Mouse (Mus musculus): Measurements from ENCODE around the gene Tiam1.

Tiam1 gene

DNA sequence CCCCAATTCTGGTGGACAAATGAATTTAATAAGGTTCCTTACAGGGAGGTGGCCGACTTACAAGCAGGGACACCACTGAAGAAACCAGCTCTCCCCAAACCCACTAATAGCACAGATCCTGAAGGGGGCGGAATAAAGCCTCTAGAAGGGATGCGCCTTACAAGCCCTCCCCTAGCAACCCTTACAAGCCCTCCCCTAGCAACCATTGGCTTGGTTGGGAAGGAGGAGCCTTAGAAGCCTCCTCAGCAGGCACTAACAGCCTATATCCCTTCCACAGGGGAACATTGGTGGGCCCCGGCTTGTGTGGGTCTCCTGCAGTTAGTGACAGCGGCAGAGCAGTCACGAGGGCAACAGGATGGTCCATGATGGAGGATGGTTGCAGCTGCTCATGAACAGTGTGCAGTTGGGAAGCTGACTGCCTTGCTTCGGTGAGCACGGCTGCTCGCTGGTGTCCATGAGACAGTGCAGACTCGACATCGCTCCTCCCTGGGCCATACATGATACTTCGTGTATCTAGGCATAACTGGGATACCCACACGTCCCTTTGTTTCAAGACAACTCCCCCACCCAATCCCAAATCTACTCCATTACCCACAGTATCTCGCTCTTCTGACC is 90.6 kb downstream of the Tiam1 start:
- DNase-seq (ENCODE audit: low spot score in 2 of 2): no peak

DNA sequence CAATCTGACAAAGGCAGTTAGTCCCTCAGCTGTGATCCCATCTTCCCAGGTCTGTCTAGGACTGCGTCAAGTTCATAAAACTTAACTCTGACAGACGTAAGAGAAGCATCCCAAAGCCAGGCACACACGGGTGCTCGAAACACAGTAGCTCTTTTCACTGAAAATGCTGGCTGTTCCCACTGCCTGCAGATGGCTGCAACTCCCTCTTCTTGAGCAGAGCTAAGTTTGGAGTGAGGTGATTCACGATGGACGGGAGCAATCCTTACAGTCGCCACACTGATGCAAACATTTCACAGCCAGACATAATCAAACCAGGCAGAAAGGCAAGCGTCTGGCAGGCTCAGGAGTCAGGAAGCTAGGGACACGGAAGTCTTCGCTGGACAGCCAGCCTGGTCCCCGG is 91.2 kb downstream of the Tiam1 start:
- no peak for DNase-seq (ENCODE audit: low spot score in 2 of 2)

DNA sequence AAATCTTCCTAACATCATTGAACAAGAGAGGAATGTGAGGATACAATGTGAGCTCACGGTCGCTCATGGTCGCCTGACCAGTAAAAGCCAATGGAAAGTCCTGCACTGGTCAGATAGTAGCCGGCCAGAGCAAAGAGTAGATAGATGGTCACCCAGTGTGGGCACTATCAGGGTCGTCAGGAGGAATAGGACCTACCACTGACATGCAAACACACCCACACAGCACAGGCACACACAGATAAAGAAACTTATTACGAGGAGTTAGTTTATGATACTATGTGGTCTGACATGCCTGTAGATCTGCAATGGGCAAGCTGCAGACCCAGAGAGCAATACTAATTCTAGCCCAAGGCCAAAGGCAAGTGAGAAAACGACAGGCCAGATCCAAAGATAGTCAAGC is 92.5 kb downstream of the Tiam1 start:
- no peak for DNase-seq (ENCODE audit: low spot score in 2 of 2)

DNA sequence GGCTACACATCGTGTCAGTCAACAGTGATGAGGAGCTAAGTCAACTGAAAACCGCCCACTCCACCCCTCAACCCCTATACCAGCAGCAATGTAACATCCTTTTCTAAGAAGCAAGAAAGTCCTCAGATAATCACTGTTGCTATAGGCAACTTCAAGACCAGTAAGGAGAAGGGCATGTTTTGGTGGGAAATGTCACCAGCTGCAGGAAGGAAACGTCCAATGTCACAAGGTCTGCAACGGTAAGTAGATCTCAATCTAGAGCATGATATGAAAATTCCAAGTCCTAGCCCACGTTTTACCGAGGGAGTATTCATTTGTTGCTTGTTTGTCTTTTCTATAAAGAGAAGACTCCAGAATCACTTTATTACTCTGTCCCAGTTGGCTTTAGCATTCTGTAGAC is 95.7 kb downstream of the Tiam1 start:
- no peak for DNase-seq (ENCODE audit: low spot score in 2 of 2)

DNA sequence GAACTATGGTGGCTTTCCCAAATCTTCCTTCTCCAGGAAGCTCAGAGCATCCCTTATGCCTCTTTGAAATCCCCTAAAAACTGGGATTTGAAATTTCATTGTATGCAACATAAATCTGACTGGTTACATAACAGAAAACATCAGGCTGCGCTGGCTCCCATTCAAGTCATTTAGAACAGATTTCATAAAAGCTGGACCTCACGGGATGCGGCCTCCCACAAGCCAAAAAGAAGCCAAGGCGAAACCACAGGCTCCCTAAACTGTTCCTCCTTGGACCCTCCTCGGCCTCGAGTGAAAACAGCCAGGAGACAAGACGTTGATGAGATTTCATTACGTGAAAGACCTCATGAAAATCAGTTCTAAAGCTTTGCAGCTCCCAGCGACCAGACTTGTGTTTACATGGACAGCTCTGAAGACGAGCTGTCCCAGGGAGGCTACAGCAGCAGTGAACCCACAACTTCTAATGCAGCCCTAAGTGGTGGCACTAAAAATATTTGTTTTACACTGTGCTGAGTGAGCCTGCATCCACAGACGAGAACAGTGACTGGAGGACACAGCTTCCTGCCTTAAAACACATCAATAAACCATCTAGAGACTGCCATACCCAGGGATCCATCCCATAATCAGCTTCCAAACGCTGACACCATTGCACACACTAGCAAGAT is 96.9 kb downstream of the Tiam1 start:
- DNase-seq (ENCODE audit: low spot score in 2 of 2): no peak

DNA sequence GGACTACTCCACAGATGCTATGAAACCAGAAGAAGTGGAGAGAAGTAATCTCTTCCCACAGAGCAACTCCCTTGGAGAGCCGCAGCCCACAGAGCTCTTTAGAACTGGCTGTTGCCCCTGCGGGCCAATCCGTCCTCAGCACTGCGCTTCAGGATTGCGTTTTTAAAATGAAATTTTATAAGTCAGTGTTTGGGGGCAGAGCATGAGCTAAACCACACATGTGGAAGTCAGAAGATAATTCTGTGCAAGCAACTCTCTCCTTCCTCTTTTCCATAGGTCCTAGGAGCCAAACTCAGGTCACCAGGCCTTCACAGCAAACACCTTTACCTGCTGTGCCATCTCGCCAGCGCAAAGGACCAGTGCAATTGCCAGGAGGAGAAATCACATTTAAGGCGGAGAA is 98.0 kb downstream of the Tiam1 start:
- DNase-seq (ENCODE audit: low spot score in 2 of 2): no peak

DNA sequence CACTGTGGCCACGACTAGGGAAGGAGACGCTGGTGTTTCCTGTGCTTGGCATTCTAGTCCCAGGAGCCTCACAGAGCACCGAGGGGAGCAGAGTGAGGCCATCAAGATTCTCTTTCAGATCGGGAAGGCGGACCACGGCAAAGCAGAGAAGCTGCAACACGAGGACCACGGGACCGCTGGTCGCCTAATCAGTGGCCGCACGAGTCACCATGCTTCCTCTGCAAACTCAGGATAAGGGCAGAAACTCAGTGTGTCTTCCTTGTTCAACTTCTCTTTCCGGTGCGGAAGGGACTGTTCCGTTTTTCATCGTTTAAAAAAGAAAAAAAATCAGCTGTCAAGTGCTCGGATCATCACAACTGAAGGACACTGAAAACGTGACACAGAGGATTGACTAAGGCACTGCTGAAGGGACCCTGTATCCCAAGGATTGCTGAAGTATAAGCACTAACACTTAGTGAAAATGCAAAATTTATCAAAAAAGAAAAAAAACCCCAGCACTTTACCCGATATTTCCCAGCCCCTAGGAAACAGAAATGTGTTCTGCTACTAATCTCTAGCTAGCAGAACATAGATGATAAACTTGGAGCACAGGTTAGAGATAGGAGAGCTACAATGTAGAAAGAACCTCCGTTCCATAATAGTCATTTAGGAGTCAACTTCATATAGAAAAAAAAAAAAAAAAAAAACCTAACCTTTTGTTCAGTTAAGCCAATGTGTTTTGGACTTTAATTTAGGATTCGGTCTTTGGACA is 99.4 kb downstream of the Tiam1 start:
- DNase-seq (ENCODE audit: low spot score in 2 of 2): no peak

DNA sequence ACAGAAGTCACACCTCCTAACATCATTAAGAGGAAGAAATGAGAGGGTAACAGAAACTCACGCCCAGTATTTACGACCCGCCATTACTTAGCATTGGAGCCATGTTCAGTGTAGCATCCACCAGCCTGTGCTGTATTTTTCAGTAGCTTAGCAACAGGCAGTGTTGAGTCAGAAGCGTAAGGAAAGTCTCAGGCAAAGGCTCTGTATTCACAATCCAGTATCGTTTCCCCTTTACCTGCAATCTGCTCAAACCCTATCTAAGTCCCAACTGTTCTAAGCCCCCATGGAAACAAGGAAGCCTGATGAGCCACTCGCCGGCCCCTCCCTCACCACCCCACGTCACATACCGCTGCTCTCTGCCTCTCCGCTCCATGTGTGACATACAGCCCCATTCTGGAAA is 100.7 kb downstream of the Tiam1 start:
- peak; percentile 21 to 35 for DNase-seq (ENCODE audit: low spot score in 2 of 2)

DNA sequence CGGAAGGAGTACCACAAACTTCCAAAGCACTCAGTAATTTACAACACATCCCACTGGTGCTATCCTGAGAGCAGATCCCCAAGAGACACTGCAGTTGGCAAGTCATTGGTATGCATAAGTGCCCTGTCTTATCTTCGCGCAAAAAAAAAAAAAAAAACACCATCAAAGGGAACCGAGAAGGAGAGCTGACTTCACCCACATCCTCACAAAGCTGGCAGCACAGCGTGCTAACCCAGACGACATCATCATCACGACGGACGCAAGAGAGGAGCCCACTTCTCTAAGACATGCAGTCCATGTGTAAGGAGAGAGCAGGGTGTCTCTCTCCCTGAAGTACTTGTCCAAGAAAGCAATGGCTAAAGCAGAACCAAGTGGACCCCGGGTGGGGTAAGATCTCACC is 101.2 kb downstream of the Tiam1 start:
- no peak for DNase-seq (ENCODE audit: low spot score in 2 of 2)

DNA sequence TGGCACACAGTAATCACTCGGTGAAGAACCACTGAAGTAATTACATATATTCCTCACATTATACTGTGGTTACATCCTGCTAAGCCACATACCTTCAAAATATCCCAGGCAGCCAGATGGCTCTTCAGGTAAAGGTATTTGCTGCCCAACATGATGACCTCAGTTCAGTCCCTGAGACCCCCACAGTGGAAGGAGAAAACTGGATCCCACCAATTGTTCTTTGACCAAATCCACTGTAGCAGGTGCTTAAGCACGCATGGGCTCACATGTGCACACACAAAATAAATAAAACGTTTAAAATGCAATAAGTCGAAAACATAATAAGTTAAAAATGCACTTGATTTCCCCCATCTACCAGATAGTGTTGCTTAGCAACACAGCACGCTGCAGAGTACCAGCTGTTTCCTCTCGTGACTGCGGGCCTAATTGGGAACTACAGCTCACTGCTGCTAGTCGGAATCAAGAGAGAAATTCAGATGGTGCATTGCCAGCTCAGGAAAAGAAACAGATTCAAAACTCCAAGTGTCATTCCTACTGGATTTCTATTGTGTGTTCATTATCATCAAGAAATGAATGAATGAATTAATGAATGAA is 102.7 kb downstream of the Tiam1 start:
- DNase-seq (ENCODE audit: low spot score in 2 of 2): peak; percentile 51 to 74

DNA sequence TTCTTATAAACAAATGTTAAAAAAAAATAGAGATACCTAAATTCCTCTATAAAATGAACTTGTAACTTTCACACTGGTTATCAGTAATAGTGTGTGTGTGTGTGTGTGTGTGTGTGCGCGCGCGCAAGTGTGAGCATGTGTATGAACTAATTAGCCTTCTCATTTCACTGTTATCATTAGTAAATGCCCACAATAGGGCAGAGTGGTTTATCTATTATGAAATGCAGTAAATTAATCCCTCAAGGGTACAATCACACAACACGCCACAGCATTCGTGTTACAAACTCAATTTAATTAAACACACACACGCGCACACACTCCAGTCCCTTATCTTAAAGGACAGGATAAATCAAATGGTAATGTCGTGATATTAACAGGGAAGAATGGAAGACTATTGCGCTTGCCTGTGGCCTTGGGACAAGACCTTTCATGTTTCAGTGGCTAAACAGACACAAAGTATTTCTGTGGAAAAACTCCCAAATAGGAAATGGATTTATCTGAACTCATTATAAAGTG is 107.9 kb downstream of the Tiam1 start:
- no peak for DNase-seq (ENCODE audit: low spot score in 2 of 2)

DNA sequence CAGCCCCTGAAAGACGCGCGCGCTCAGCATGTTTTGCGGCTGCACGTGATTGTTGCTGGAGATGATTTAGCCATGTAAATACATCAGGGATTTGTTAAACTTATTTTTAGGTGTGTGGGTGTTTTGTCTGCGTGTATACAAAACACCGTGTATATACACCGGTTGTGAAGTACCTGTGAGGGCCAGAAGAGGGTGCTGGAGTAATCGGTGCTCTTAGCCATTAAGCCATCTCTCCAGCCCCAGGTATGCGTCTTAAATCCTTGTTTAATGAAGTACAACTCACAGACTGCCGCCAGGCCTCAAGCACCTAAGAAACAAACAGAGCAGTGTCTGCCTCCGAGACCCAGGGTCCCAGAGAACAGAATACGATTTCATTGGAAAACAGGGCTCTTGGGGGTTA is 113.2 kb downstream of the Tiam1 start:
- DNase-seq (ENCODE audit: low spot score in 2 of 2): no peak

DNA sequence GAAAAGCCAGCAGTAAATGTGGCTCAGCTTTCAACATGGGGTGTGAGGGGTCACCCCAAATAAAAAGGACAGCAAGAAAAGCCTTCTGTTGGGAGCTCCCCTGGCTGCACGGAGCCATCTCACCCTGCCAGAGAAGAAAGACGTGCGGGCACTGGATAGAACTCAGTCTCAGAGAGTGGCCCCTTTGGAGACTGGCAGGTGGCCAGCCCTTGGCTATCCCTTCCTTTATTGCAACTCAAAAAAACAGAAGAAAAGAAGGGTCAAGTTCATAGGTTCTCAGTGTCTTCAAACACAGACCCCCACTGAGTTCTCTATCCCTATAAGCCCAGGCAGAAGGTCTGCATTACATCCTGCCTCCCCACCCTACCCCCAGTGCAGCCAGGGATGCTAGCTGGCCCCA is 115.7 kb downstream of the Tiam1 start:
- DNase-seq (ENCODE audit: low spot score in 2 of 2): no peak

DNA sequence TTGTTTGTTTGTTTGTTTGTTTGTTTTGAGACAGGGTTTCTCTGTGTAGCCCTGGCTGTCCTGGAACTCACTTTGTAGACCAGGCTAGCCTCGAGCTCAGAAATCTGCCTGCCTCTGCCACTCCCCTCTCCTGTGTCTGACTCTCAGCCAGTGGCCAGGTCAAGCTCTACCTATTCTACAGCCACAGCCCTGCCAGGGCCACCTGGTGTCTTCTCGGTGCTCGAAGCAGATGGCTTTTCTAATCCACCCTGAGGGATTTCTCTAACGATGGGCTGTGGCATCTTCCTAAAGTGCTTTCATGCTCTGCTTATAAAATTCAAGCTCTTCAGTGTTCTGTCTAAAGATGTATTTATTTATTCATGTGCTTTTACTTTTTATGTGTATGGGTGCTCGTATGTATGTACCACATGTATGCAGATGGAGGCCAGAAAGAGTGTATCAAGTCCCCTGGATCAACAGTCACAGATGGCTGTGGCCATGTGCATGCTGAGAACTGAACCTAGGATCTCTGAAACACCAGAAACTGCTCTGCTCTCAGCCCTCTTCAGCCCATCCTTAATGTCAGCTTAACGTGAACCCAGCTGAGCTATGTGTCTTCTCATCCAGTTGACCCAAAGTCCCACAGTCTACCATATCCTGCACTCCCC is 117.9 kb downstream of the Tiam1 start:
- DNase-seq (ENCODE audit: low spot score in 2 of 2): no peak

DNA sequence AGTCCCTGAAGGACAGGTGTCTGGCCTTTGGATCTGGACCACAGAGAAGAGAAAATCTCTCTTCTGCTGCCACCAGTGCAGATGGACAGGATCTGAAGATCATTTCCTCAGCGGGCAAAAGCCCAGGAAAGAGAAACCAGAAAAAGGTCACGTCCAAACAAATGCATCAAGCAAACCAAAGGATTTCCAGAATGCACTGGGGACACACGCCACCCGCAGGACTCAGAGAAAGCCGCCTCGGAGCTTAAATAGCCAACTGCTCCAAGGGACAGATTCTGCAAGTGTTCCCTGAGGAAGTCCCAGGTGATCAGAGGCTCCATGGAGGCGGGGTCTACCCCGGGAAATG is 119.9 kb downstream of the Tiam1 start:
- DNase-seq (ENCODE audit: low spot score in 2 of 2): no peak

DNA sequence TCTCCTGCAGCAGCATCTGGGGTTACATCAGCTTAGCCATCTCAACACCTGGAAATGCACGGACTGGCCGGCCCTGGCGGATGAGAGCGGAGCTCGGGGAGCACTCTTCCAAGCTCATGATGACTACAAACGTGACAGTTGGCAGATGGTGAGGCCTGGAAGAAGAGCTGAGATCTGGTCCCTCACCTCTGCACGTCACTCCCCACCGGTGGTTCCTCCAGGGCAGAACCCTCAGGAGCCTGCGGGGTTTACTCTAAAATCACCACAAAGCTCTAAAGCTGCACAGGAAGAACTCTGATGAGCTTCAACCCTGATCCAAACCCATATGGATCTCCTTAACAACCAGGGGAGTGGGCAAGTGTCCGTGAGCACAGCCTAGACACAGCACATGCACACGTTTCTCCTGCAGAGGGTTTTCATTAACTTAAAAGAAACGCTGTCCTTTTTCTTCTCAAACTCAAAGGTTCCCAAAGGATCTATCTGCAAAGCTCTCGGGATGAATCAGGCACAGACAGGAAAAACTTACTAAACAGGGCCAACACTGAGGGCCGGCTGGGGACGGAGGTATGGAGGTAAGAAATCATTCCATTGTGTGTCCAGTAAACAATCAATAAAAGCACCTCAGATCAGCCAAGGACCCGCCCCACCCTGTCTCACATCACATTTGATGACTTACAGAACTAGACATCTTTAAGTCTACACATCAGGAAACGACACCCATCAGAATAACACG is 120.5 kb downstream of the Tiam1 start:
- DNase-seq (ENCODE audit: low spot score in 2 of 2): no peak

DNA sequence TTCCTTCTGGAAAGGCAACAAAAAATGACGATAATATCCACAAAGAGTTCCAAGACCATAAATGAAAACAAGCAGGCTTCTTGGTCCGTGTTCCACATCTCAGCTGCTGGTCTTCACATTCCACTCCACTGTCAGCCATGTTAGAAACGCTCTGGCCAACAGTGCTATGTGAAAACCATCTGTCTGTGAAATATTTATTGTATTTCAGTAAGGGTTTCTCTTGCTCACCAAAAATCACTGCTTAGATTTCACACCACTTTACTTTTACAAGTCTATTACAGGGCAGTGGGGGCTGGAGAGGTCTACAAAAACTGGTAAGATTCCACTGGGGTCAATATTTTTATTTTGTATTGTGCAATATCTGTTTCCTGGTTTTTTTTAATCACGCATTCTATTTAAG is 127.5 kb downstream of the Tiam1 start:
- no peak for DNase-seq (ENCODE audit: low spot score in 2 of 2)

DNA sequence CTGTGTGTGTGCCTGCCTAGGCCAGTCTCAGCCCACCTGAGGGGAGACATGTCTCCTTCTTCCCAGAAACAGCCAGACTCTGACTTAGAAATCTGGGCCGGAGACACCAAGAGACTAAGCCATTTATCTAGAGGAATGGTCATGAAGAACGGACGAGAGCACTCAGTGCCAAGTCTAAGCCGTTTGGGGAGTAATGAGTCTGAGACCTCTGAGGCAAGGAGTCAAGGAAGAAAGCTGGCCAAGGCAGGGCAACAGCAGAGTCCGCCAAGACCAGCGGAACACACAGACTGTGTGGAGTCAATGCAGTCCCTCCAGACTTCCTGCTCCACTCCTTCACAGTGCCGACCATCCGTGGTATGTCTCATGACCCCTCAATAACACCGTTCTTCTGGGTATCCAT is 129.0 kb downstream of the Tiam1 start:
- DNase-seq (ENCODE audit: low spot score in 2 of 2): no peak

DNA sequence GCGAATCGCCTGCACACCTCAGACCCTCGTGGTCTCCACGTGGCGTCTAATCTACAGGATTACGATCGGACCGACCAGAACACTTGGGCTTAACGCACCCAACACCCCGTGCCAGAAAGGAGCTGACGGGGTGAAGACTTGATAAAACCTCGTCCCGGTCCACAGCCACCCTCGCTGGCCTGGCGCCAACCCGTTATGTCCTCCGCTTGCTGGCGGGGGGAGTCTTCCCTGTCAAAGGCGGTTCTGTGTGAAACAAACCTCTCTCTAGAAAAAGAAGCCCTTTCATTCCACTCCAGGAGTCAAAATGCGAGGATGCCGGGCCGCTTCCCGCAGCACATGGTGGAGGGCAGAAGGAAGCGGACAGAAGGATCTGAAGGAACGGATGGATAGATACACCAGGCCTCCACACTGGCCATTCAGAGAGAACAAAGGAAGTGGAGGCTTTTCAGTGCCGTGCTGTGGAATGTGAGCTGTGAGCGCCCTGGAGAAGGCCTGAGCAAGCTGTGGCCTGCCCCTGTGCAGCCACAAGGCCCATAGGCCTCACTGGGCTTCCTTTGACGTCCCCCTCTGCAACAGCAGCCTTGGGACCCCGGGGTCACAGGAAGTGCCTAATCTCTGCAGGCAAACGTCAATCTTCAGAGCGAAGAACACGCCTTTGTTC is 131.9 kb downstream of the Tiam1 start:
- no peak for DNase-seq (ENCODE audit: low spot score in 2 of 2)

DNA sequence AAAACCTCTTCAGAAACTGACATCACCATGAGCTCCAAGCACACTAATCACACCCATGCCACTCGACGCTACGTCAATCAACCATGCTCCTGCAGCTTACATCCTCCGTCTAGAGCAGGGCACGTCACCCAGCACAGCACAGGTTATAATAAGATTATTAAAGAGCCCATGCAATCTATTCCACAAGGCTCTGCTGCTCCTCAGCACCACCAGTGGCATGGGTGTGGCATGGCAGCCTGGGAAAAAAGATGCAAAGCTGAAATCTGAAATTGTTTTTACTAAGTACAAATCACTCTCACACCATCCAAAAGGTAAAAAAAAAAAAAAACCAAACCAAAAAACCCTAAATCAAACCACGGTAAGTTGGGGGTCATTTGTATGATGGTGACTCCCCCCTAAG is 135.1 kb downstream of the Tiam1 start:
- DNase-seq (ENCODE audit: low spot score in 2 of 2): no peak

DNA sequence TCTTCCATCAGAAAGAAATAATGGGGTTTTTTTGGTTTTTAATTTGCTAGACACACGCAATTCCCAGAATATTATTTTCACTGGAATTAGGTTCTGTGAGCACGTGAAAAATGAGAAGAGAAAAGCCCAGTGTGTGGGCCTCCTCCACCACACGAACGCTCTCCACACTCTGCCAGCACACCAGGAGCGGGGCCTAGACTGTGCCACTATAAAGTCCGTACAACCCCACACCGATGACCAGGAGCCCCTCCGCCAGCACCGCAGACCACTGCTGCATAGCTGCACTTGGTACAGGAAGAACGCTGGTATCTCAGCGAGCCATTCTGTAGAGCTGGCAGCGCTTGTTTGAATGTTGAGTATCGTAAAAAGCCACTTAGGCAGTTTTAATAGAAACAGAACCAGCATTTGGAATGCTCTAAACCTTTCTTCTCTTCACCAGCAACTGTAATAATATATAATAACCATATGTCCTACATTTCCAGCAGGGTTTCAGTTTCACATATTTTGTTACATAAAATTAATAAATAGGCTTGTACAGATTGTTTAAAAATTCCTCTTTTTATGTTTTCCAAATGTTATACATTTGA is 136.1 kb downstream of the Tiam1 start:
- no peak for DNase-seq (ENCODE audit: low spot score in 2 of 2)
